Mouse (Mus musculus) cortical plate, adult 2 months (tissue): ENCODE measurements around the gene 1110059G10Rik.

Source experiments
- CTCF ChIP-seq: fragments of 200-500 bp; IDR thresholded peaks from 2 replicates; pipeline ENCODE4 v1.5.1; 2011; ENCODE audit warnings: mild to moderate bottlenecking, control low read depth, low read length; ENCODE audit not compliant: insufficient read depth; ENCODE audit errors: extremely low read depth
- POLR2A ChIP-seq: fragments of 200-500 bp; IDR thresholded peaks from 2 replicates; pipeline ENCODE4 v1.6.1; 2011; ENCODE audit warnings: mild to moderate bottlenecking, low read length, control low read depth; ENCODE audit not compliant: insufficient read depth; ENCODE audit errors: extremely low read depth

- TF ChIP-seq POLR2A (peak; percentile 82), CTCF (no peak)
Measured at GRCm38 (mm10) chr9:122950643-122951475, at the start of gene 1110059G10Rik, which contains the start of gene Kif15.
